Mouse (Mus musculus): ENCODE data around the gene Dcdc2b. TPM values are rescaled to one million over a fixed set of nuclear protein-coding genes. Genes with fewer than 3 reads are reported as not detected.
A peak's percentile ranks its signal among the peaks of the same experiment; 100 is the strongest.

The Dcdc2b gene
- total RNA-seq, 1 experiment, result 0.71 TPM

GRCm38 (mm10) chr4:129573093-129573370 lies 41.0 kb downstream of the Dcdc2b start:
- no peak for DNase-seq (ENCODE audit: low read depth, low spot score)
- no peak overlapping the region for H3K27ac ChIP-seq (ENCODE audit: insufficient read depth, low read depth, low read length, poor library complexity, severe bottlenecking)
- no peak overlapping the region for H3K9ac ChIP-seq (ENCODE audit: insufficient read depth, low read depth, low read length, poor library complexity, severe bottlenecking)
- in situ Hi-C loops (cut with MboI; ENCODE audit: low sequenced_read_pairs in 2 of 2, unreplicated experiment in 2 of 2), result no loop called here
- no peaks in the 10 kb centered on the region for H3K36me3 ChIP-seq (ENCODE audit: control insufficient read depth, insufficient read depth, low read length, poor library complexity, severe bottlenecking)
- no peak overlapping the region for H3K4me3 ChIP-seq (ENCODE audit: insufficient read depth in 1 of 2, low read depth in 1 of 2, low read length in 2 of 2, poor library complexity in 1 of 2, severe bottlenecking in 1 of 2)
- no peaks in the 10 kb centered on the region for H3K9me3 ChIP-seq (ENCODE audit: control insufficient read depth, insufficient read depth, low read depth, low read length)
- TF ChIP-seq CHD2 (IDR thresholded peaks at IDR 0.05; ENCODE audit: low read depth, low read length) (no peak), MAFK (IDR thresholded peaks at IDR 0.05; ENCODE audit: insufficient read depth, low read depth, low read length) (no peak), ZC3H11A (IDR thresholded peaks at IDR 0.05; ENCODE audit: borderline replicate concordance, low read depth, low read length) (no peak), HCFC1 (IDR thresholded peaks at IDR 0.05; ENCODE audit: borderline replicate concordance, insufficient read depth, low read length) (no peak), ZNF384 (IDR thresholded peaks at IDR 0.05; ENCODE audit: low read depth, low read length) (no peak)
- peaks cover 3 to 13% of the 10 kb centered on the region in 2 experiments; a peak in 2 of 4 replicates for H3K4me1 ChIP-seq (ENCODE audit: control insufficient read depth in 2 of 2, insufficient read depth in 2 of 2, low read length in 2 of 2, poor library complexity in 1 of 2)

GRCm38 (mm10) chr4:129572236-129573092 lies 41.6 kb downstream of the Dcdc2b start:
- H3K4me1 ChIP-seq (ENCODE audit: control insufficient read depth in 2 of 2, insufficient read depth in 2 of 2, low read length in 2 of 2, poor library complexity in 1 of 2), result peaks cover 3 to 13% of the 10 kb centered on the region in 2 experiments; a peak in 2 of 4 replicates
- TF ChIP-seq ZC3H11A (IDR thresholded peaks at IDR 0.05; ENCODE audit: borderline replicate concordance, low read depth, low read length), result no peak
- TF ChIP-seq HCFC1 (IDR thresholded peaks at IDR 0.05; ENCODE audit: borderline replicate concordance, insufficient read depth, low read length), result no peak
- no peak for TF ChIP-seq ZNF384 (IDR thresholded peaks at IDR 0.05; ENCODE audit: low read depth, low read length)
- TF ChIP-seq MAFK (IDR thresholded peaks at IDR 0.05; ENCODE audit: insufficient read depth, low read depth, low read length), result no peak
- no peak for TF ChIP-seq CHD2 (IDR thresholded peaks at IDR 0.05; ENCODE audit: low read depth, low read length)
- no peak overlapping the region for H3K27ac ChIP-seq (ENCODE audit: insufficient read depth, low read depth, low read length, poor library complexity, severe bottlenecking)
- H3K9ac ChIP-seq (ENCODE audit: insufficient read depth, low read depth, low read length, poor library complexity, severe bottlenecking), result no peak overlapping the region
- DNase-seq (ENCODE audit: low read depth, low spot score), result no peak
- no peaks in the 10 kb centered on the region for H3K36me3 ChIP-seq (ENCODE audit: control insufficient read depth, insufficient read depth, low read length, poor library complexity, severe bottlenecking)
- in situ Hi-C loops (cut with MboI; ENCODE audit: low sequenced_read_pairs in 2 of 2, unreplicated experiment in 2 of 2), result no loop called here
- no peaks in the 10 kb centered on the region for H3K9me3 ChIP-seq (ENCODE audit: control insufficient read depth, insufficient read depth, low read depth, low read length)
- no peak overlapping the region for H3K4me3 ChIP-seq (ENCODE audit: insufficient read depth in 1 of 2, low read depth in 1 of 2, low read length in 2 of 2, poor library complexity in 1 of 2, severe bottlenecking in 1 of 2)

GRCm38 (mm10) chr4:129571551-129572084 lies 42.4 kb downstream of the Dcdc2b start:
- no peaks in the 10 kb centered on the region for H3K9me3 ChIP-seq (ENCODE audit: control insufficient read depth, insufficient read depth, low read depth, low read length)
- no peak for DNase-seq (ENCODE audit: low read depth, low spot score)
- H3K4me1 ChIP-seq (ENCODE audit: control insufficient read depth in 2 of 2, insufficient read depth in 2 of 2, low read length in 2 of 2, poor library complexity in 1 of 2), result peaks cover 3 to 12% of the 10 kb centered on the region in 2 experiments; a peak in 2 of 4 replicates
- no peak overlapping the region; the same call in 1 of the 2 replicates for H3K27ac ChIP-seq (ENCODE audit: insufficient read depth, low read depth, low read length, poor library complexity, severe bottlenecking)
- no peak overlapping the region for H3K9ac ChIP-seq (ENCODE audit: insufficient read depth, low read depth, low read length, poor library complexity, severe bottlenecking)
- H3K36me3 ChIP-seq (ENCODE audit: control insufficient read depth, insufficient read depth, low read length, poor library complexity, severe bottlenecking), result no peaks in the 10 kb centered on the region
- TF ChIP-seq ZC3H11A (IDR thresholded peaks at IDR 0.05; ENCODE audit: borderline replicate concordance, low read depth, low read length) (no peak), HCFC1 (IDR thresholded peaks at IDR 0.05; ENCODE audit: borderline replicate concordance, insufficient read depth, low read length) (no peak), ZNF384 (IDR thresholded peaks at IDR 0.05; ENCODE audit: low read depth, low read length) (no peak), CHD2 (IDR thresholded peaks at IDR 0.05; ENCODE audit: low read depth, low read length) (no peak), MAFK (IDR thresholded peaks at IDR 0.05; ENCODE audit: insufficient read depth, low read depth, low read length) (no peak)
- no peak overlapping the region for H3K4me3 ChIP-seq (ENCODE audit: insufficient read depth in 1 of 2, low read depth in 1 of 2, low read length in 2 of 2, poor library complexity in 1 of 2, severe bottlenecking in 1 of 2)
- in situ Hi-C loops (cut with MboI; ENCODE audit: low sequenced_read_pairs in 2 of 2, unreplicated experiment in 2 of 2), result no loop called here

- Histone ChIP-seq H3K9ac (ENCODE audit: insufficient read depth, low read depth, low read length, poor library complexity, severe bottlenecking) (no peak overlapping the region), H3K9me3 (ENCODE audit: control insufficient read depth, insufficient read depth, low read depth, low read length) (no peaks in the 10 kb centered on the region), H3K27ac (ENCODE audit: insufficient read depth, low read depth, low read length, poor library complexity, severe bottlenecking) (no peak overlapping the region), H3K4me1 (ENCODE audit: control insufficient read depth in 2 of 2, insufficient read depth in 2 of 2, low read length in 2 of 2, poor library complexity in 1 of 2) (peaks cover 3 to 12% of the 10 kb centered on the region in 2 experiments; a peak in 2 of 4 replicates), H3K4me3 (ENCODE audit: insufficient read depth in 1 of 2, low read depth in 1 of 2, low read length in 2 of 2, poor library complexity in 1 of 2, severe bottlenecking in 1 of 2) (peak overlapping the region in 1 of 2 experiments; percentile 17; a peak in 1 of 4 replicates), H3K36me3 (ENCODE audit: control insufficient read depth, insufficient read depth, low read length, poor library complexity, severe bottlenecking) (no peaks in the 10 kb centered on the region)
- in situ Hi-C loops (cut with MboI; ENCODE audit: low sequenced_read_pairs in 2 of 2, unreplicated experiment in 2 of 2), result no loop called here
- TF ChIP-seq ZNF384 (IDR thresholded peaks at IDR 0.05; ENCODE audit: low read depth, low read length) (no peak), CHD2 (IDR thresholded peaks at IDR 0.05; ENCODE audit: low read depth, low read length) (no peak), MAFK (IDR thresholded peaks at IDR 0.05; ENCODE audit: insufficient read depth, low read depth, low read length) (no peak), HCFC1 (IDR thresholded peaks at IDR 0.05; ENCODE audit: borderline replicate concordance, insufficient read depth, low read length) (no peak), ZC3H11A (IDR thresholded peaks at IDR 0.05; ENCODE audit: borderline replicate concordance, low read depth, low read length) (no peak)
- no peak for DNase-seq (ENCODE audit: low read depth, low spot score)
Observed at GRCm38 (mm10) chr4:129570028-129570427, 44.0 kb downstream of the Dcdc2b start.
